Mouse (Mus musculus) forebrain, embryonic 14.5 days (tissue): ENCODE measurements around the gene Lce3c. TPM values are rescaled to one million over a fixed set of nuclear protein-coding genes. Genes with fewer than 3 reads are reported as not detected.

Experiments
- ATAC-seq: fragments of 200-750 bp; cut with Nextera tagmentation; 2 replicates; pipeline ENCODE4 v1.8.0; 2017; ENCODE audit warnings: mild to moderate bottlenecking, moderate library complexity
- DNase-seq: peaks from one replicate; pipeline ENCODE4 v3.0.0-alpha.2; 2015; ENCODE audit warnings: low spot score
- H3K27ac ChIP-seq: fragments of 300-500 bp; sonication (generic); 2 replicates; pipeline ENCODE4 v1.5.1; 2014; ENCODE audit warnings: low read depth, mild to moderate bottlenecking, control low read depth, low read length, moderate library complexity
- H3K27me3 ChIP-seq: fragments of 300-500 bp; sonication (generic); replicated peaks from 2 replicates; pipeline ENCODE4 v1.6.1; 2014; ENCODE audit warnings: low read length, control low read depth, mixed read lengths; ENCODE audit not compliant: control insufficient read depth, insufficient read depth
- H3K36me3 ChIP-seq: fragments of 300-500 bp; sonication (generic); 2 replicates; pipeline ENCODE4 v1.6.1; 2014; ENCODE audit warnings: low read length, control low read depth; ENCODE audit not compliant: control insufficient read depth, insufficient read depth
- H3K4me1 ChIP-seq: fragments of 300-500 bp; sonication (generic); 2 replicates; pipeline ENCODE4 v1.6.1; 2014; ENCODE audit warnings: antibody characterized with exemption, low read length, control low read depth; ENCODE audit not compliant: control insufficient read depth, insufficient read depth
- H3K4me2 ChIP-seq: fragments of 300-500 bp; sonication (generic); 2 replicates; pipeline ENCODE4 v1.6.1; 2014; ENCODE audit warnings: mild to moderate bottlenecking, control low read depth, low read length
- H3K4me3 ChIP-seq: fragments of 300-500 bp; sonication (generic); 2 replicates; pipeline ENCODE4 v1.5.1; 2014; ENCODE audit warnings: low read depth, low read length, control low read depth
- H3K9ac ChIP-seq: fragments of 300-500 bp; sonication (generic); 2 replicates; pipeline ENCODE4 v1.6.1; 2014; ENCODE audit warnings: mild to moderate bottlenecking, low read length, control low read depth, moderate library complexity
- H3K9me3 ChIP-seq: fragments of 300-500 bp; sonication (generic); replicated peaks from 2 replicates; pipeline ENCODE4 v1.6.1; 2016; ENCODE audit warnings: low read length, control low read depth, mixed read lengths; ENCODE audit not compliant: control insufficient read depth
- WGBS: fragments of 180-500 bp; shearing (Covaris S2); extraction: QIAGEN DNeasy Blood & Tissue Kit; methylation state at CpG from one replicate; pipeline ENCODE4 v1.1.7; 2014; 5-methylcytosine and 5-hydroxymethylcytosine counted together
- polyA plus RNA-seq: library from polyadenylated mRNA; unstranded; fragments of >200 nt; fragmentation: Nextera tagmentation; extraction: Ambion mirVana; gene quantifications from 2 replicates; pipeline ENCODE4 v1.2.1, GENCODE M21; 2014

Lce3c gene
- polyA plus RNA-seq: not detected in 2 replicates

- 79% methylated on average over 1 of the region's 1 CpGs for WGBS
- H3K4me2 ChIP-seq: no peak within 1 kb of the TSS
- H3K4me3 ChIP-seq: no peak within 1 kb of the TSS
- H3K4me1 ChIP-seq: no peaks in the 10 kb centered on the region
- no peak for DNase-seq
- no peak within 1 kb of the TSS for H3K9ac ChIP-seq
- H3K27me3 ChIP-seq: no peaks in the 10 kb centered on the region
- no peaks in the 10 kb centered on the region for H3K9me3 ChIP-seq
- no peaks in the 10 kb centered on the region for H3K36me3 ChIP-seq
- no peak for ATAC-seq
- no peak within 1 kb of the TSS for H3K27ac ChIP-seq
Observed at GRCm38 (mm10) chr3:92944186-92944585, at the start of gene Lce3c. Gene Lce3c (plus strand): TSS chr3:92944486.

DNA sequence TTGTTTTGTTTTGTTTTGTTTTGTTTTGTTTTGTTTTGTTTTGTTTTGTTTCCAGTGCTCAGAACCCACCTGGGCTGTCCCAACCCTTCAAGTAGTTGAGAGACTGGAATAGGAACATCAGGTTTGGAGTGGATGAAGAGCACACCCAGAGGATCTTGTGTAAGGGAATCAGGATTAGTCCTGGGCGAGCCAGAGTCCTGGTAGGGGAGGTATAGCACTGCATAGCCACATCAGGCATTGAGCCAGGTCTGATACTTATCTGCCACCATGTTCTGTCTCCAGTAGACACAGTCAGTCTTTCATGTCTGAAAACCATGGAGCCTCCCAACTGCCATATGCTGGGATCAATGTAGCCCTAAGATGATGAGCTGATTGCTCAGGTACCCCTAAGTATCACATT is 49.8 kb upstream of the Lce3c start:
- Histone ChIP-seq H3K27ac (no peak overlapping the region), H3K9ac (no peak overlapping the region), H3K9me3 (no peaks in the 10 kb centered on the region), H3K4me3 (no peak overlapping the region), H3K4me1 (no peaks in the 10 kb centered on the region), H3K36me3 (no peaks in the 10 kb centered on the region), H3K27me3 (no peaks in the 10 kb centered on the region), H3K4me2 (no peak overlapping the region)
- ATAC-seq (no peak), DNase-seq (no peak)
- WGBS: 52% methylated on average over 1 of the region's 1 CpGs

DNA sequence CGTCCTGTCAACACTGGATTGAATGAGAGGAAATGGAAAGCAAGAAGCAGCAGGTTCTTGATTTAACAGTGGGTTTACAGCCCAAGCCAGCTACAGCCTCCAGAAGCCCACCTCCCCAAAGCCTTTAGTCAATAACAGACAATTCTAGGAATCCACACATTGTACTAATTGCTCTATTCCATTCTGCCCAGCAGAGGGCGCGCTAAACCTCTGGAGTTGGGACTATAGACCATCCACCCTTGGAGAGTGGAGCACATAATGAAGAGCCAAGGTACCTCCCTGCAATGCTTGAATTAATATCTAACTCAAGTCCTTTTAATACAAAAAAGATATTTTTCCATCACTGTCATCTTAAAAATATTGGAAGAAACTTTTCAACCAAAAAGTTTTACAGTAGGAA is 41.3 kb upstream of the Lce3c start:
- Histone ChIP-seq H3K9me3 (no peaks in the 10 kb centered on the region), H3K4me1 (no peaks in the 10 kb centered on the region), H3K4me3 (no peak overlapping the region), H3K36me3 (no peaks in the 10 kb centered on the region), H3K27me3 (no peaks in the 10 kb centered on the region), H3K27ac (no peak overlapping the region), H3K4me2 (no peak overlapping the region), H3K9ac (no peak overlapping the region)
- ATAC-seq: no peak
- WGBS: 23% methylated on average over 3 of the region's 3 CpGs
- DNase-seq: peak; percentile 27

DNA sequence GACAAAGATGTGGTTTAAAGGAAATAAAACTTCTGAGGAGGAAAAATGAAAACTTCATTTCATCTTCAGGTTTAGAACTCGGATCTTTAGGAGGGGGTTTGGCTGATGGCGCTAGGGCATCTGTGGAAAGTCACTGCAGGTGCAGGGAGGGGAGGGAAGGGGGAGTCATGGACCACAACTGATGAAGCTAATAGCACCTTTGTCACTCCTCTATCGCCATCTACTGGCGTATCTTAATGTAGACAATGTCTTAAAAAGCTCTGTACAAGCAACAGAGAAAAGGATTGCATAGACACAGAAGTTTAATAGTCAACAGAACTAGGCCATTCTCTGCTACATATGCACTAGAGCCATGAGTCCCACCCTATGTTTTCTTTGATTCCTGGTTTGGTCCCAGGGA is 40.6 kb upstream of the Lce3c start:
- H3K9me3 ChIP-seq: no peaks in the 10 kb centered on the region
- no peak overlapping the region for H3K4me2 ChIP-seq
- WGBS: 31% methylated on average over 4 of the region's 4 CpGs
- no peaks in the 10 kb centered on the region for H3K36me3 ChIP-seq
- H3K27me3 ChIP-seq: no peaks in the 10 kb centered on the region
- DNase-seq (peak; percentile 53), ATAC-seq (0 out of 2 replicates have a peak, but pooled peaks have one; percentile 29)
- no peak overlapping the region for H3K4me3 ChIP-seq
- H3K4me1 ChIP-seq: no peaks in the 10 kb centered on the region
- H3K27ac ChIP-seq: no peak overlapping the region
- no peak overlapping the region for H3K9ac ChIP-seq

DNA sequence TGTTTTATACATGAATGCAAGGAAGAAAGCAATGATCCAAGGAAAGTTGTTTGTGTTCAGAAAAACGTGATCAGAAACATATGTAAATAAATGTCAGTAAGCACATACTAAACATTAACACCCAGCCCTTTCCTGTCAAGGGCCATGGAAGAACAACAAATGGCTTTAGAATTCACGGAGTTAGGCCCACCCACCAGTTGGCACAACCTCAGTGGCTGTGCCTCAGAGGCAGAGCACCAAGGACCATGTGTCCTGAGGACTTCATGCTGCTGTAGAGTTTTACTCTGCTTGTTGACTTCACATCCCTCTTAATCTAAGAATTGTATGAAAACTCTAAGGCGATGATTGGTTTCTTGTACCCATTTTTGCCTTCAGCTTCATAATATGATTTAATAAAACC is 39.1 kb upstream of the Lce3c start:
- ATAC-seq (no peak), DNase-seq (peak; percentile 1)
- Histone ChIP-seq H3K27ac (no peak overlapping the region), H3K27me3 (no peaks in the 10 kb centered on the region), H3K9ac (no peak overlapping the region), H3K9me3 (no peaks in the 10 kb centered on the region), H3K4me1 (no peaks in the 10 kb centered on the region), H3K4me3 (no peak overlapping the region), H3K36me3 (no peaks in the 10 kb centered on the region), H3K4me2 (no peak overlapping the region)
- 54% methylated on average over 3 of the region's 3 CpGs for WGBS

DNA sequence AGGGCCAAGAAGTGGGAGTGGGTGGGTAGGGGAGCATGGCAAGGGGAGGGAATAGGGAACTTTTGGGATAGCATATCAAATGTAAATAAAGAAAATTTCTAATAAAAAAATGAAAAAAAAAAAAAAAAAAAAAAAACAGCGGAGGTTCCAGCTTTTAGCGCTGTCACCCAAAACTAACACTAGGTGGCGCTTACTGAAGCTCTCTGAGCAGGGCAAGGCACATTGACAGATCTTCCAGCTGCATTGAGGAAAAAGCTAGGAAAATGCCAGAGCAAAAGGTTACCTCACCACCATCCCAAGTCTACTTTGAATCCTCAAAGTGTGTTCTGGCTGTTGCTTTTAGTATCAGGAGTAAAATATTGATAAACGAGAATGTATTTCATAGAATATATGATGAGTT is 36.7 kb upstream of the Lce3c start:
- no peak overlapping the region for H3K9ac ChIP-seq
- no peaks in the 10 kb centered on the region for H3K4me1 ChIP-seq
- H3K4me3 ChIP-seq: no peak overlapping the region
- DNase-seq (peak; percentile 74), ATAC-seq (0 out of 2 replicates have a peak, but pooled peaks have one; percentile 54)
- H3K27ac ChIP-seq: no peak overlapping the region
- no peaks in the 10 kb centered on the region for H3K9me3 ChIP-seq
- no peaks in the 10 kb centered on the region for H3K36me3 ChIP-seq
- 33% methylated on average over 4 of the region's 4 CpGs for WGBS
- H3K4me2 ChIP-seq: no peak overlapping the region
- no peaks in the 10 kb centered on the region for H3K27me3 ChIP-seq

GRCm38 (mm10) chr3:92920364-92920763 is 23.9 kb upstream of the Lce3c start:
- H3K27me3 ChIP-seq: no peaks in the 10 kb centered on the region
- ATAC-seq: no peak
- WGBS: 66% methylated on average over 4 of the region's 4 CpGs

GRCm38 (mm10) chr3:92926130-92926529 is 18.2 kb upstream of the Lce3c start, which contains the start of gene Lce3a:
Gene Lce3a (minus strand): TSS chr3:92926230.
- WGBS: 74% methylated on average over 2 of the region's 2 CpGs
- Histone ChIP-seq H3K4me3 (no peak within 1 kb of the TSS), H3K36me3 (no peaks in the 10 kb centered on the region), H3K4me1 (no peaks in the 10 kb centered on the region), H3K27me3 (no peaks in the 10 kb centered on the region), H3K27ac (no peak within 1 kb of the TSS), H3K4me2 (no peak within 1 kb of the TSS), H3K9me3 (no peaks in the 10 kb centered on the region), H3K9ac (no peak within 1 kb of the TSS)
- no peak for DNase-seq
- no peak for ATAC-seq

More at GRCm38 (mm10) chr3:92920364-92920763, 23.9 kb upstream of the Lce3c start:
- no peak overlapping the region for H3K4me2 ChIP-seq
- H3K4me1 ChIP-seq: no peaks in the 10 kb centered on the region
- no peaks in the 10 kb centered on the region for H3K36me3 ChIP-seq
- no peaks in the 10 kb centered on the region for H3K9me3 ChIP-seq
- H3K9ac ChIP-seq: no peak overlapping the region
- DNase-seq: peak; percentile 51
- no peak overlapping the region for H3K4me3 ChIP-seq
- no peak overlapping the region for H3K27ac ChIP-seq

- DNase-seq: no peak
- WGBS: 60% methylated on average over 2 of the region's 2 CpGs
- Histone ChIP-seq H3K4me3 (no peak within 1 kb of the TSS), H3K9me3 (no peaks in the 10 kb centered on the region), H3K4me1 (no peaks in the 10 kb centered on the region), H3K27ac (no peak within 1 kb of the TSS), H3K9ac (no peak within 1 kb of the TSS), H3K36me3 (no peaks in the 10 kb centered on the region), H3K27me3 (no peaks in the 10 kb centered on the region), H3K4me2 (no peak within 1 kb of the TSS)
- no peak for ATAC-seq
Observed at GRCm38 (mm10) chr3:92932679-92933078, 11.6 kb upstream of the Lce3c start, which contains the start of gene Lce3b. Gene Lce3b (plus strand): TSS chr3:92932979.
